Mouse (Mus musculus) ovary, postnatal 36 days (tissue): ENCODE data around the gene Gm7849.
"Not testable (repeated sequence)": the region's sequence is repeated elsewhere in the genome, so short reads cannot be mapped to it uniquely, and the experiment has no call there.

Source experiments
- DNase-seq: peaks from one replicate; pipeline ENCODE4 v3.0.0; 2022; ENCODE audit warnings: low spot score, mixed read lengths

The Gm7849 gene

GRCm38 (mm10) chr8:21456460-21456859 is at the start of gene Gm7849:
Gm7849 (minus strand) TSS chr8:21456560.
- not testable (repeated sequence) for DNase-seq

DNA sequence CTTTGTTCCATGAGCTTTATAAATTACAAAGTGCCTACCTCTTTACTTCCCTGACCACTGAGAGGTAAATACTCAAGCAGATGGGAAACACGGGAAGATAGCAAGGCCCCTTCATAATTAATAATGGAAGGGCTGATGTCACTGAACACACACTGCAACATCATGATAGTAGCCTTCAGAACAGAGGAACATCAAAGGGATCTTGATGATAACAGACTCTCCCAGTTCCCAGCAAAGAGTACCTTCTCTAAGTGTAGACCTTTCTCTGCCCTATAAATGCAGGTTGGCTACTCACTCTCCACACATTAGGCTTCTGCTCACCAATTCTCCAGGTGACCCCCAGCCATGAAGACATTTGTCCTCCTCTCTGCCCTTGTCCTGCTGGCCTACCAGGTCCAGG is 29.2 kb downstream of the Gm7849 start, which contains the start of gene Defa36:
Gene Defa36 (plus strand): TSS at position 301 of the 400 bp plus-strand sequence.
- DNase-seq = not testable (repeated sequence)
